Mouse (Mus musculus) thymus, postnatal 25 days (tissue): ENCODE data around the gene Cyfip2.
A peak's percentile ranks its signal among the peaks of the same experiment; 100 is the strongest.

Experiments used
- DNase-seq: peaks from one replicate; pipeline ENCODE4 v3.0.0; 2022

Gene Cyfip2

GRCm38 (mm10) chr11:46312523-46313035, at the start of gene Cyfip2:
TSS of gene Cyfip2 (minus strand) at chr11:46312859.
- DNase-seq: no peak

GRCm38 (mm10) chr11:46360991-46361665, 48.5 kb upstream of the Cyfip2 start:
- DNase-seq: no peak

GRCm38 (mm10) chr11:46358369-46358768, 45.7 kb upstream of the Cyfip2 start:
- no peak for DNase-seq

GRCm38 (mm10) chr11:46349681-46350410, 37.2 kb upstream of the Cyfip2 start:
- no peak for DNase-seq

- DNase-seq: no peak
These were observed 35.8 kb upstream of the Cyfip2 start for GRCm38 (mm10) chr11:46348416-46348815.

GRCm38 (mm10) chr11:46347756-46348155, 35.1 kb upstream of the Cyfip2 start:
- DNase-seq: no peak

- DNase-seq: peak; percentile 65
These were observed 31.4 kb upstream of the Cyfip2 start for GRCm38 (mm10) chr11:46343886-46344546.

GRCm38 (mm10) chr11:46341960-46342359, 29.3 kb upstream of the Cyfip2 start:
- DNase-seq: no peak

GRCm38 (mm10) chr11:46336020-46336419, 23.4 kb upstream of the Cyfip2 start:
- DNase-seq: no peak

- DNase-seq: no peak
These were observed 19.6 kb upstream of the Cyfip2 start for GRCm38 (mm10) chr11:46332217-46332616.

GRCm38 (mm10) chr11:46326271-46327015, 13.8 kb upstream of the Cyfip2 start:
- DNase-seq: peak; percentile 80

GRCm38 (mm10) chr11:46321559-46321958, 8.9 kb upstream of the Cyfip2 start:
- DNase-seq: no peak

- DNase-seq: no peak
These were observed 1.9 kb upstream of the Cyfip2 start for GRCm38 (mm10) chr11:46314534-46314933.

- no peak for DNase-seq
These were observed 1.2 kb upstream of the Cyfip2 start for GRCm38 (mm10) chr11:46313851-46314250.

- DNase-seq: peak; percentile 83
These were observed 746 bp downstream of the Cyfip2 start for GRCm38 (mm10) chr11:46311703-46312522.

- peak; percentile 77 for DNase-seq
These were observed 1.4 kb downstream of the Cyfip2 start for GRCm38 (mm10) chr11:46311181-46311702.

- peak; percentile 22 for DNase-seq
These were observed 2.0 kb downstream of the Cyfip2 start for GRCm38 (mm10) chr11:46310647-46311063.

GRCm38 (mm10) chr11:46309808-46310555, 2.7 kb downstream of the Cyfip2 start:
- DNase-seq: peak; percentile 53

GRCm38 (mm10) chr11:46309111-46309741, 3.4 kb downstream of the Cyfip2 start:
- DNase-seq: peak; percentile 66

GRCm38 (mm10) chr11:46308271-46308974, 4.2 kb downstream of the Cyfip2 start:
- DNase-seq: peak; percentile 35
